Mouse (Mus musculus) neural tube, embryonic 13.5 days (tissue): ENCODE data around the gene Vps13a. TPM values are rescaled to one million over a fixed set of nuclear protein-coding genes. Genes with fewer than 3 reads are reported as not detected.
"Not testable (repeated sequence)": the region's sequence is repeated elsewhere in the genome, so short reads cannot be mapped to it uniquely, and the experiment has no call there.

ENCODE experiments used
- ATAC-seq: fragments of 200-750 bp; cut with Nextera tagmentation; 2 replicates; pipeline ENCODE4 v1.8.0; 2017; ENCODE audit warnings: low read depth, mild to moderate bottlenecking, moderate TSS enrichment, moderate library complexity
- H3K27ac ChIP-seq: fragments of 300-500 bp; sonication (generic); replicated peaks from 2 replicates; pipeline ENCODE4 v1.5.1; 2015; ENCODE audit warnings: moderate library complexity, mild to moderate bottlenecking, inconsistent platforms
- H3K27me3 ChIP-seq: fragments of 300-500 bp; sonication (generic); 2 replicates; pipeline ENCODE4 v1.6.1; 2015; ENCODE audit warnings: mild to moderate bottlenecking, inconsistent platforms
- H3K36me3 ChIP-seq: fragments of 300-500 bp; sonication (generic); 2 replicates; pipeline ENCODE4 v1.6.1; 2015; ENCODE audit warnings: mild to moderate bottlenecking, inconsistent platforms
- H3K4me1 ChIP-seq: fragments of 300-500 bp; sonication (generic); replicated peaks from 2 replicates; pipeline ENCODE4 v1.6.1; 2015; ENCODE audit warnings: inconsistent platforms
- H3K4me2 ChIP-seq: fragments of 300-500 bp; sonication (generic); 2 replicates; pipeline ENCODE4 v1.6.1; 2015; ENCODE audit warnings: inconsistent platforms, mild to moderate bottlenecking, moderate library complexity
- H3K4me3 ChIP-seq: fragments of 300-500 bp; sonication (generic); 2 replicates; pipeline ENCODE4 v1.5.1; 2015; ENCODE audit warnings: mild to moderate bottlenecking, inconsistent platforms
- H3K9ac ChIP-seq: fragments of 300-500 bp; sonication (generic); 2 replicates; pipeline ENCODE4 v1.6.1; 2015; ENCODE audit warnings: moderate library complexity, mild to moderate bottlenecking, inconsistent platforms
- H3K9me3 ChIP-seq: fragments of 300-500 bp; sonication (generic); 2 replicates; pipeline ENCODE4 v1.6.1; 2016; ENCODE audit warnings: inconsistent platforms
- WGBS: fragments of 180-500 bp; shearing (Covaris S2); methylation state at CpG from one replicate; pipeline ENCODE4 v1.1.7; 2015; 5-methylcytosine and 5-hydroxymethylcytosine counted together
- polyA plus RNA-seq: library from polyadenylated mRNA; unstranded; fragments of >200 nt; fragmentation: Nextera tagmentation; extraction: Ambion mirVana; gene quantifications from 2 replicates; pipeline ENCODE4 v1.2.1, GENCODE M21; 2015

Vps13a gene
- polyA plus RNA-seq: 6.0 and 7.0 TPM in 2 replicates

GRCm38 (mm10) chr19:16780790-16781384 lies at the start of gene Vps13a:
Gene Vps13a (minus strand): TSS chr19:16780933.
- H3K9me3 ChIP-seq: no peaks in the 10 kb centered on the region
- H3K4me1 ChIP-seq: peaks cover 11% of the 10 kb centered on the region
- peak; percentile 99 for ATAC-seq
- H3K9ac ChIP-seq: peak within 1 kb of the TSS; percentile 77
- peak within 1 kb of the TSS; percentile 97 for H3K4me2 ChIP-seq
- peaks cover 29% of the 10 kb centered on the region for H3K27me3 ChIP-seq
- peak within 1 kb of the TSS; percentile 65 for H3K4me3 ChIP-seq
- no peaks in the 10 kb centered on the region for H3K36me3 ChIP-seq
- WGBS: under 1% methylated on average over 63 of the region's 67 CpGs
- H3K27ac ChIP-seq: no peak within 1 kb of the TSS

GRCm38 (mm10) chr19:16827657-16828056 lies 46.9 kb upstream of the Vps13a start:
- WGBS: 85% methylated on average over 5 of the region's 5 CpGs

GRCm38 (mm10) chr19:16825228-16825627 lies 44.5 kb upstream of the Vps13a start:
- no peak for ATAC-seq
- H3K4me2 ChIP-seq: no peak overlapping the region
- H3K27me3 ChIP-seq: no peaks in the 10 kb centered on the region
- H3K9ac ChIP-seq: no peak overlapping the region
- 36% methylated on average over 5 of the region's 5 CpGs for WGBS
- H3K4me3 ChIP-seq: no peak overlapping the region
- H3K4me1 ChIP-seq: no peaks in the 10 kb centered on the region
- no peaks in the 10 kb centered on the region for H3K9me3 ChIP-seq
- no peak overlapping the region for H3K27ac ChIP-seq
- no peaks in the 10 kb centered on the region for H3K36me3 ChIP-seq

More at GRCm38 (mm10) chr19:16827657-16828056, 46.9 kb upstream of the Vps13a start:
- H3K4me1 ChIP-seq: no peaks in the 10 kb centered on the region
- no peak overlapping the region for H3K9ac ChIP-seq
- no peaks in the 10 kb centered on the region for H3K27me3 ChIP-seq
- H3K9me3 ChIP-seq: no peaks in the 10 kb centered on the region
- no peak overlapping the region for H3K4me2 ChIP-seq
- no peaks in the 10 kb centered on the region for H3K36me3 ChIP-seq
- H3K27ac ChIP-seq: no peak overlapping the region
- H3K4me3 ChIP-seq: no peak overlapping the region
- ATAC-seq: no peak

- WGBS: 62% methylated on average over 5 of the region's 5 CpGs
- Histone ChIP-seq H3K4me3 (no peak overlapping the region), H3K9me3 (no peaks in the 10 kb centered on the region), H3K9ac (no peak overlapping the region), H3K36me3 (no peaks in the 10 kb centered on the region), H3K4me1 (no peaks in the 10 kb centered on the region), H3K27me3 (no peaks in the 10 kb centered on the region), H3K4me2 (no peak overlapping the region), H3K27ac (no peak overlapping the region)
- no peak for ATAC-seq
These were observed 34.1 kb upstream of the Vps13a start for GRCm38 (mm10) chr19:16814848-16815247.

- 86% methylated on average over 7 of the region's 7 CpGs for WGBS
- no peaks in the 10 kb centered on the region for H3K4me1 ChIP-seq
- H3K36me3 ChIP-seq: no peaks in the 10 kb centered on the region
- H3K9me3 ChIP-seq: no peaks in the 10 kb centered on the region
- H3K27ac ChIP-seq: no peak overlapping the region
- no peak overlapping the region for H3K9ac ChIP-seq
- ATAC-seq: no peak
- no peak overlapping the region for H3K4me2 ChIP-seq
- no peaks in the 10 kb centered on the region for H3K27me3 ChIP-seq
- no peak overlapping the region for H3K4me3 ChIP-seq
These were observed 32.6 kb upstream of the Vps13a start for GRCm38 (mm10) chr19:16813306-16813705.

GRCm38 (mm10) chr19:16812072-16812608 lies 31.4 kb upstream of the Vps13a start:
- no peak overlapping the region for H3K4me2 ChIP-seq
- no peaks in the 10 kb centered on the region for H3K27me3 ChIP-seq
- no peaks in the 10 kb centered on the region for H3K9me3 ChIP-seq
- ATAC-seq: no peak
- H3K36me3 ChIP-seq: no peaks in the 10 kb centered on the region
- no peak overlapping the region for H3K9ac ChIP-seq
- H3K27ac ChIP-seq: no peak overlapping the region
- 91% methylated on average over 8 of the region's 8 CpGs for WGBS
- H3K4me1 ChIP-seq: no peaks in the 10 kb centered on the region
- no peak overlapping the region for H3K4me3 ChIP-seq

GRCm38 (mm10) chr19:16805102-16805501 lies 24.4 kb upstream of the Vps13a start:
- no peak for ATAC-seq
- no peak overlapping the region for H3K4me3 ChIP-seq
- no peaks in the 10 kb centered on the region for H3K36me3 ChIP-seq
- no peak overlapping the region for H3K9ac ChIP-seq
- H3K27me3 ChIP-seq: no peaks in the 10 kb centered on the region
- H3K27ac ChIP-seq: no peak overlapping the region
- no peaks in the 10 kb centered on the region for H3K9me3 ChIP-seq
- no peaks in the 10 kb centered on the region for H3K4me1 ChIP-seq
- H3K4me2 ChIP-seq: no peak overlapping the region
- WGBS: 45% methylated on average over 3 of the region's 3 CpGs

- Histone ChIP-seq H3K9me3 (no peaks in the 10 kb centered on the region), H3K4me2 (no peak overlapping the region), H3K27me3 (no peaks in the 10 kb centered on the region), H3K4me3 (no peak overlapping the region), H3K36me3 (no peaks in the 10 kb centered on the region), H3K27ac (no peak overlapping the region), H3K4me1 (no peaks in the 10 kb centered on the region), H3K9ac (no peak overlapping the region)
- WGBS: 24% methylated on average over 6 of the region's 11 CpGs
- no peak for ATAC-seq
These were observed 23.8 kb upstream of the Vps13a start for GRCm38 (mm10) chr19:16804578-16804977.

GRCm38 (mm10) chr19:16802707-16803106 lies 22.0 kb upstream of the Vps13a start:
- no peaks in the 10 kb centered on the region for H3K4me1 ChIP-seq
- no peak overlapping the region for H3K27ac ChIP-seq
- no peak for ATAC-seq
- WGBS: 5% methylated on average over 3 of the region's 3 CpGs
- H3K4me3 ChIP-seq: no peak overlapping the region
- H3K27me3 ChIP-seq: no peaks in the 10 kb centered on the region
- H3K9me3 ChIP-seq: no peaks in the 10 kb centered on the region
- H3K36me3 ChIP-seq: no peaks in the 10 kb centered on the region
- no peak overlapping the region for H3K4me2 ChIP-seq
- H3K9ac ChIP-seq: no peak overlapping the region

GRCm38 (mm10) chr19:16802123-16802522 lies 21.4 kb upstream of the Vps13a start:
- no peaks in the 10 kb centered on the region for H3K4me1 ChIP-seq
- 83% methylated on average over 3 of the region's 3 CpGs for WGBS
- H3K9me3 ChIP-seq: no peaks in the 10 kb centered on the region
- ATAC-seq: no peak
- no peak overlapping the region for H3K27ac ChIP-seq
- H3K4me2 ChIP-seq: no peak overlapping the region
- H3K27me3 ChIP-seq: no peaks in the 10 kb centered on the region
- H3K9ac ChIP-seq: no peak overlapping the region
- no peaks in the 10 kb centered on the region for H3K36me3 ChIP-seq
- no peak overlapping the region for H3K4me3 ChIP-seq

- H3K36me3 ChIP-seq: no peaks in the 10 kb centered on the region
- H3K27me3 ChIP-seq: no peaks in the 10 kb centered on the region
- H3K9ac ChIP-seq: no peak overlapping the region
- no peak overlapping the region for H3K27ac ChIP-seq
- WGBS: 84% methylated on average over 4 of the region's 4 CpGs
- H3K4me3 ChIP-seq: no peak overlapping the region
- H3K9me3 ChIP-seq: no peaks in the 10 kb centered on the region
- no peak for ATAC-seq
- H3K4me1 ChIP-seq: no peaks in the 10 kb centered on the region
- H3K4me2 ChIP-seq: no peak overlapping the region
These were observed 17.2 kb upstream of the Vps13a start for GRCm38 (mm10) chr19:16797923-16798322.

GRCm38 (mm10) chr19:16794486-16794885 lies 13.8 kb upstream of the Vps13a start:
- WGBS: 86% methylated on average over 3 of the region's 3 CpGs
- H3K36me3 ChIP-seq, H3K4me3 ChIP-seq, H3K9me3 ChIP-seq, H3K27ac ChIP-seq, ATAC-seq, H3K27me3 ChIP-seq, H3K4me2 ChIP-seq, H3K4me1 ChIP-seq, H3K9ac ChIP-seq: not testable (repeated sequence)

GRCm38 (mm10) chr19:16789930-16790329 lies 9.2 kb upstream of the Vps13a start:
- ATAC-seq: no peak
- H3K36me3 ChIP-seq: no peaks in the 10 kb centered on the region
- WGBS: 80% methylated on average over 4 of the region's 4 CpGs
- no peak overlapping the region for H3K27ac ChIP-seq
- H3K9me3 ChIP-seq: no peaks in the 10 kb centered on the region
- H3K27me3 ChIP-seq: no peaks in the 10 kb centered on the region
- H3K4me1 ChIP-seq: no peaks in the 10 kb centered on the region
- H3K9ac ChIP-seq: no peak overlapping the region
- H3K4me3 ChIP-seq: no peak overlapping the region
- no peak overlapping the region for H3K4me2 ChIP-seq
